Mouse (Mus musculus): ENCODE results near the gene Zscan4d.
"Not testable (repeated sequence)": the region's sequence is repeated elsewhere in the genome, so short reads cannot be mapped to it uniquely, and the experiment has no call there.

Gene Zscan4d

GRCm38 (mm10) chr7:11166059-11166458, at the start of gene Zscan4d:
TSS of gene Zscan4d (minus strand) at chr7:11166159.
- DNase-seq (ENCODE audit: low read depth, low spot score) = not testable (repeated sequence)

GRCm38 (mm10) chr7:11158036-11158435, 7.9 kb downstream of the Zscan4d start:
- not testable (repeated sequence) for DNase-seq (ENCODE audit: low read depth, low spot score)
